Mouse (Mus musculus) CD4-positive, CD25-positive, alpha-beta regulatory T cell, adult 4 months (primary cell): ENCODE measurements around the gene Nit1. TPM values are rescaled to one million over a fixed set of nuclear protein-coding genes. Genes with fewer than 3 reads are reported as not detected.
"Not testable (repeated sequence)": the region's sequence is repeated elsewhere in the genome, so short reads cannot be mapped to it uniquely, and the experiment has no call there.

Experiments
- ATAC-seq: one replicate; pipeline ENCODE4 v1.8.0; 2017
- polyA plus RNA-seq, 2 experiments: library from polyadenylated mRNA; unstranded; fragments of 100-300 nt; shearing (Covaris generic); gene quantifications; one replicate each; pipeline ENCODE4 v1.2.1; 2017

Gene Nit1
- polyA plus RNA-seq, 2 experiments from 2014 or later: 31.7 to 40.3 TPM

DNA sequence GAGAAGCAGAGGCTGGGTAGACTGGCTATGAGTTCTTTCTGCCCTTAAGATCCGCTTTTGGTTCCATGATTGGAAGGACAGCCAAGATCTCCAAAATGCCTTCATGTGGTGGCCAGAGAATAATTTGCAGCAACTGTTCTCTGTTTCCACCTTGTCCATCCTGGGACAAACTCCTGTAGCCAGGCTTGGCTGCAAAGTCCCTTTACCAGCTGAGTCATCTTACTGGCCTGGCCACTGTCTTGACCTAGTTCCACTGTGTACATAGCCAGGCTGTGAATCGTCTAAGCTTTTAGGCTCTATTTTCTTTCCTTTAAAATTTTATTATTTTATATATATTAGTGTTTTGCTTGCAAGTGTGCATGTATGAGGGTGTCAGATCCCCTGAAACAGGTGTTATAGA is 3.8 kb upstream of the Nit1 start:
- no peak for ATAC-seq

DNA sequence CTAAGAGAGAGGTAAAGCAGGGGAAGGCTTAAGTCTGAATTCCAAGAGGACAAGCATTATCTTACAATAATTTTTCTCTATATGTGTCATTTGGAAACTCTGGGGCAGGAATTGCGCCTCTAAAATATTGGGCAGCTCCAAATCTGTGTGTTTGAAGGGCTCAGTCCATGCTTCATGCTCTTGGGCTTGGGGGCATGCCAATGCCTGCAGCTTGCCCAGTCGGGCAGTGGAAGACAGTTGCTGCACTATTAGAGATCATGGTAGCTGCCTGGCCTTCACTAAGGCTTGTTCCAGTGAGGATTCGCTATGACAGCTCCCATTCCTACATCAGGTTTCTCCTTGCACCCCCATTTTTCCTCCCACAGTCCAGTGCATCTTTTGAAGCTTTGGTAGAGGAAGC is 3.2 kb upstream of the Nit1 start:
- ATAC-seq: no peak

DNA sequence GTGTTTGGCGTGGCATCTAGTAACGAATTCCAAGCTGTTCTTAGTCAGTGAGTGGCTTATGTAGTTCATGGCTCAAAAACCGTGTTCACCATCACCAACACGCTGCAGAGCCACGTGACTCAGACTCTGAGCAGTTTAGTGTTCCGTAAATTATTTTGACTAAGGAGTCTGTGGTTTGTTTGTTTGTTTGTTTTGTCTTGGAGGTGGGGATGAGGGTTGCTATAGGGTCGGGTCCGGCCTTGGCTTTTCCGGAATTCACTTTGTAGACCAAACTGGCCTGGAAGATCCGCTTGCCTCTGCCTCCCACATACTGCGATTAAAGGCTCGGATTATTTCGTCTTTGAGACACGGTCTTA is 627 bp upstream of the Nit1 start:
- peak; percentile 32 for ATAC-seq

DNA sequence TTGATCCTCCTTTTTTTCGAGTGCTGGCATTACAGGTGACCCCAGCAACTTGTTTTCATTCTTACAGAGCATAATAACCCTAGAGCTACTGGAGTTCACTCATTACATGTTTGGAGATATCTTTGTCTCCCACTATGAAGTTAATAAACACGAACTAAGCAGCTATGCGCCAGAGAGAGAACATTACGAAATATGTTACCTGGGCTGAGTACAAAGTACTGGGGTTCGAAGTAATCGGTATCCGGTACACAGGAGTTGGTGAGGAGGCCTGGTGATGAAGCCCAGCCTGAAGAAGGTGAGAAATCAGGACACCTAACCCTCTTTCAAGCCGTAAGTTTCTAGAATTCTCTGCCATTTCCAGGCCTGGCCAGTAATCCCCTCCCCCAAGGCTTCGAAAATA is 731 bp downstream of the Nit1 start:
- ATAC-seq: no peak

DNA sequence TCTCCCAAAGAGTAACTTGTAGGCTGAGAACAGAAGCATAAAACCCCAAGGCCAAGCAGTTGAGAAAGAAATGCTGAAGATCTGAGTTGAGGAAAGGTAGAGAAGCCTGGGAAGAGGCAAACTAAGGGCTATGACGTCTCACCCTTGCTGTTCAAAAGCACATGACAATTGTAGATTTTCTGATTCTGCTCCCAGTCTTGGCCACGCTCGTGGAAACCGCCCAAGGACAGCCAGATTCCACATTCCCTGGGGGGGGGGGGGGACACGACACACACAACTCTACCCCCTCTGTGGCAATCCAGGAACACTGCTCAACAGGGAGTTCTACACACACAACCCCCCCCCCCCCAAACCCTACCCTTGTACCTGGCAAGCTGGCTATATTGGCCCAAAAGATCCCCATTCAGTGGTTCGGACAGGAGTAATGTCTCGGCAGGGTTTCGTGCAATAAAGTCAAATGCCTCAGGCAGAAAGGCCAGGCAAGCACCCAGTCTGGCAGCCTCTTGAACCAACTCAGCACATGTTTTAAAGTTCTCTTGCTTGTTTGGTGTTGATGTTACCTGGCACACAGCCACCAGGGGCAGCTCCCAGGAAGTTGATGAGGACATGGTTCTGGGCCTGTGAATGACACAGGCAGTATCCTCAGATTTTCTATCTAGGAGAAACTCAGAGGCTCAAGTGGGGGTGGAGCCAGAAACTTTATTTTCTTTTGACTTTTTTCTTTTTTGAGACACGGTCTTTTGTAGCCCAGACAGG is 1.3 kb downstream of the Nit1 start:
- no peak for ATAC-seq

DNA sequence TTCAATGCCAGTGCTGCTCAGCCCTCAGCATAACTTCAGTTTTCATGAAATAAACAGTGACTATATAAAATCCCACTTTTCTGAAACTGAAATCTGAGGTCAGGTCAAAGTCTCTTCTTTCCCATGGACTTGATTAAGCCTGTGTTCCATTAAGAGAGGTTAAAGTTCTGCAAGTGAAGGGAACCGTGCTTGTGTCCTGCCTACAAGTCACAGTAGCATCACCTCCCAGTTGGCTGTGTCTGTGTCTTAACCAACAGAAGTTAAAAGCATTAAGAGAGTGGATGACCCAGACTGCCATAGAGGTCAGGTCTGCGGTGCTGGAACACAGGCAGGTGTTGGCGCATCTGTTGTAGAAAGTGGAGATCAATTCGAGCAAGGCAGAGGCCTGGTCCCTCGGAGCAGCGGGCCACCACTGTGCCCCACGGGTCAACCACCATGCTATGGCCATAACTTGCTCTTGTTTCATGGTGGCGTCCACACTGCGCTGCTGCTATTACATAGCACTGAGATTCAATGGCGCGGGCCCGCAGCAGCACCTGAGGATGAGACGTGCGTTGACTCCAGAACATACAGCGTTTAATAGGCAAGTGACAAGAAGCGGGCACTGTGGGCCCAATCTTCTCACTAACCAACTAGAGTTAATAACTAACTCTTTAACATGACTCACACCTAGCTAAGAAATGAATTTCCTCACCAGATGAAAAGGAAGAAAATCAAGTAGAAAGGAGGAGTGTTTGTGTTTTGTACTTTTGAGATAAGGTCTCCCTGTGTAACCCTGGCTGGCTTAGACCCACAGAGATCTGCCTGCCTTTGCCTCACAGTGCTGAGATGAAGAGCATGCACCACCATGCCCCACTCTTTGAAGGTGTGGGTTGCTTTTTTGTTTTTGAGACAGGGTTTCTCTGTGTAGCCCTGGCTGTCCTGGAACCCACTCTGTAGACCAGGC is 2.9 kb downstream of the Nit1 start:
- ATAC-seq: no peak

DNA sequence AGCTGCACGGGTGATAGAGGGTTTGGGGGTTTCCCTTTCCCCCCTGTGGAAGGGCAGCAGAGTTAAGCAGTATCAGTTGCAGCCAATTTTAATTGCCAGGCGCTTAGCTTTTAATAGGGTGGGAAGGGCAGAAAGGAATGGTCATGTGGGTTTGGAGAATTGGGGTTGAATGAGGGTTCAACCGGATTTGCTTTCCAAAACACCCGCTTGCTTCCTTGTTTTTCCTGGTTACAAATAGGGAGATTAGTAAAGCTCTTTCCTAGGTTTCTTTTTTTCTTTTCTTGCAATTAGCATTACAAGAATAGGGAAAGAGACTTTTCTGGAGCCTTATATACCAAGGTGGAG is 15.3 kb downstream of the Nit1 start:
- no peak for ATAC-seq

DNA sequence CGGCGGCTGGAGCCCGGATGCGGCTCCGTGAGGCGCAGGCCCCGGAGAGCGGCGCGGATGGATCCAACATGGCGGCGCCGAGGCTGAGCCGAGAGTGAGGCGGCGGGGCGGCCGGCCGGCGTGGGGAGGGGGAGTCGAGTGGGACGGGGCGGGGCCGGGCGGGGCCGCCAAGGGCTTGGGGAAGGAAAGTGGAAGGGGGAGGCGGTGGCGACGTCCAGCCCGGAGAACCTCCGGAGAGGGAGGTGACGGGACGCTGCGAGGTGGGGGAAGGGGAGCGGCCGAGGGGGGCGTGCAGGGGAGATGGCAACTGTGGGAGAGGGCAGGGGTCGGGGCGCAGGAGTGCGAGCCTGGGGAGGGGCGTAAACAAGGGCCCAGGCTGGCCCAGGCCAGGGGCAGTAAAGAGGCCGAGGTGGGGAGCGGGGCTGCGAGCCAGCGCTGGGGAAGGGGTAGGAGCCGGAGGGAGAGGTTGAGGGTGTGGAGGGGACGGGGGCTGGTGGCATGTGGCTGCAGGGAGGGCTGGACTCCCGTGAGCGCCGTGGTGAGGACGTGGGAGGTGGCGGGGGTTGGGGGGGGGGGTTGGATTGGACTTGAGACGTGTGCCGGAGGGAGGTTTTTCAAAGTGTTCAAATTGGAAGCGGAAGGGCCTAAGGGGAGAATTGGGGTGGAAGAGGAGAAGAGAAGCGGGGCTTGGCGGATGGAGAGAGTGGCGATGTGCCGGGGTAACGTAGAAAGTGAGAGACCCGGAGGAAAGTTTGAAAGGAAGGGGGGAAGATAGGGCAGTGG is 15.8 kb downstream of the Nit1 start:
- ATAC-seq: no peak

DNA sequence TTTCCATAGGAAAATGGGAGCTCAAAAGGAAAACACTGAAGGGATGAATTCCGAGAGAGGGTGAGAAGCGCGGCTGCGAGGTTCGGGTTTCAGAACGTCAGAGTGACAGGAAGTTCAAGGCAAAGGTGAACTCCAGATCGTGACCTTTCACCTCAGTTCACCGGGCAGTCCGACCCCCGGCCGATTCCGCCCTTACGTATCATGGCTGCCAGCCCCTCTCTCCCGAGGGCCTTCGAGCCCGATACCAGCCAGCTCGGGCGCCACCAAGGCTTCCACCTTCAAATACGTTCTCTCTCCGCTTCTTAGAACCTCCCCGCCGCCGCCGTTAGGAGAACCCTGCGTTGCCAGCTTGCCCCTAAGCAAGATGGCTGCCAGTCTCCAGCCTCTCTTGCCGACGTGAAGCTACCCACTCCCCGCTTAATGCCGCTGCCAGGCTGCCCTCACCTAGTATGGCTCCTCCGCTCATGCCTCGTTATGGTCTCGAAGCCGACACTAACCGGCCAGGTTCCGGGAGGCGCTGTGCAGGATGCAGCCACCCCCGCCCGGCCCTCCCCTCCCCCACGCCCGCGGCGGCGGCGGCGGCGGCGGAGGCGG is 16.5 kb downstream of the Nit1 start, which contains the start of gene Dedd:
Dedd (plus strand) TSS at position 307 of the 594 bp plus-strand sequence.
- peak; percentile 93 for ATAC-seq

DNA sequence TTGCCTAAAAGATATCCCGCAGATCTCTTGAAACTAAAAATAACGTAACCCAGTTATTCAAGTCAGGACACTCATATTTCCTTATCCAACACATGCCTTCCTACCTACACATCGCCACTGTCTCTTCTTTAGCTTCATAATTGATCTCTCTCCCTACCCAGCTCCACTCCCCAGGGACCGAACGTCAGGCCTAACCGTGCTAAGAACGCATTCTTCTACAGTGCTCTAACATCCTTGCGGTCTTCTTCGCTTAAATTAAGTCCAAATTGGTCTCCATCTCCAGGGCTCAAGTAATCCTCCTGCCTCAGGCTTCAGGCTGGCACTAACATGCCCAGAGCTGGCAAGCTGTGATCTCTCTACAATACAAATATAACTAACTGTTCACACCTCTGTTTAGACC is 17.2 kb downstream of the Nit1 start:
- no peak for ATAC-seq

DNA sequence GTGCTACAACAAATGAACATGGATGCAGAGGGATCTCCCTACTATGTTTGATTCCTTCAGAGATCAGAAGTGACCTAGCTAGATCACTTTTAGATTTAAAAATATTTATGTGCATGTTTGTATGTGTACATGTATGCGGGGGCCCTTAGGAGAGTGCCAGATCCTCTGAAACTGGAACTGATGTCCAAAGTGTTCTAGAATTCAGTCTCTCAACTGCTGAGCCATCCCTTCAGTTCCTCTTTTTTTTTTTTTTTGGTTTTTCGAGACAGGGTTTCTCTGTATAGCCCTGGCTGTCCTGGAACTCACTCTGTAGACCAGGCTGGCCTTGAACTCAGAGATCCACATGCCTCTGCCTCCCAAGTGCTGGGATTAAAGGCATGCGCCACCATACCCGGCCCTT is 18.9 kb downstream of the Nit1 start:
- ATAC-seq: not testable (repeated sequence)

DNA sequence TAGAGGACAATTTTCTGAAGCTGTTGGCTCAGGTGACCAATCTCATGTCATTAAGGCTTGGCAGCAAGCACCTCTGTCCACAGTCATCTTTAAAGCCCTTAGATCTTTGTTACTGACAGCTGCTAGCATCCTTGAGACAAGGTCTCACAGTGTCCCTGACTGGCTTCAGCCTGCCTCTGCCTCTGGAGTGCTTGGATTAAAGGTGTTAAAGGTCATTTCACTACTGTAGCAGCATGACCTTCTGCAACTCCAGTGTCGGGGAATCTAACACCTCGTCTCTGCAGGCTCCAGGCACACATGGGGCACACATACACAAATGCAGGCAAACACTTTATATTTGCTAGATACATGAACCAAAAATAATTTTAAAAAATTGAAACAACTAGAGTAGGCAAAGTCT is 19.9 kb downstream of the Nit1 start:
- ATAC-seq: no peak

DNA sequence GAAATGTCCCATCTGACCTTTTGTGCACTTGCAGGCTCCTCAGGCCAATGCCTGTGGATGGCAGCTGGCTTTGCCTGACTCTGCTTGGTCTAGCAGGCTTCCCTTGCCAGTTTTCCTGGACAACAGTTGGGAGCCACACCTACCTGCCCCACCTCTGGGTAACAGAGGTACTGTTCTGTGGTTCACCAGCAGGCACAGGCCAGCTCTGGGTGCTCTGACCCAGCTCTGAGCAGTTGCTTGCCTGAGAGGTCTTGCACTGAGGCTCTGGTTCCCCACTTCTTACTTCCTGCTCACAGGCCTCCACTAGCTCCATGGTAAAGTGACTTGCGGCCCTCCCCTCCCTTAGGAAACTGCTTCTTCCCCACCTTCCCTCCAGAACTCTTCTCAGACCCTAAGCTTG is 23.4 kb downstream of the Nit1 start:
- ATAC-seq: no peak

DNA sequence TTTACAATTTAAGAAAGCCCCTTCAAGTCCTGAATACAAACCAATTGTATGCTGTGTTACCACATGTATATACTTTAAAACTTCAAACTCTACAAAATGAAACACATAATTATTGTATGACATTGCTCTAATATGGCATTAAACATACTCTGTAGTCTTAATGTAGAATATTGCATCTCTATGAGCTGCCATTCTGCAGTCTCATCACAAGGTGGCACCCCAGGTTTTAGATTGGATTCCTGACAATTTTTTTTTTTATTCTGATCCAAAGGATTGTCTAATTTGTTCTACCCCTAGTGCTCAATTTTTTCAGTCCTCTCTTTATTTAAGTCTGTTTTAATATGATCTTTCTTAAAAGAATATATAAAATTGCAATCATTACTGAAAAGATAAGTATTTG is 24.0 kb downstream of the Nit1 start:
- peak; percentile 81 for ATAC-seq

DNA sequence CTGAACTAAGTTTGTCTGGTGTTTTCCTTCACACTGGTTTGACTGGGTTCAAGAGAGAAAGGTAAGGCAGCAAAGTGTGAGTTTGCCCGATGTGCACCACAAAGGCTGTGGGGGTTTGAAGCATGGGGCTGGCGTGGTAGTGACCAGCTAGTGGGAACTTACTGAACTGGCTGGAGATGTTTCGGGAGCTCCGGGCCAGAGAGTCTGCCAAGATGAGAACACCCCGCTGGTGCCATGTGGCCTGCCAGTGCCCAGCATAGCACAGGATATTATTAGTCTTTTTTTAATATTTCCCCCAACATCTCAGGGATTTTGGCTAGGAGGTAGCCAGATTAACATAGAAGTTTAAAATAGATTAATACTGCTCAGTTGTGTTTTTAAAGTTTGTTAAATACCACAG is 25.3 kb downstream of the Nit1 start:
- no peak for ATAC-seq

DNA sequence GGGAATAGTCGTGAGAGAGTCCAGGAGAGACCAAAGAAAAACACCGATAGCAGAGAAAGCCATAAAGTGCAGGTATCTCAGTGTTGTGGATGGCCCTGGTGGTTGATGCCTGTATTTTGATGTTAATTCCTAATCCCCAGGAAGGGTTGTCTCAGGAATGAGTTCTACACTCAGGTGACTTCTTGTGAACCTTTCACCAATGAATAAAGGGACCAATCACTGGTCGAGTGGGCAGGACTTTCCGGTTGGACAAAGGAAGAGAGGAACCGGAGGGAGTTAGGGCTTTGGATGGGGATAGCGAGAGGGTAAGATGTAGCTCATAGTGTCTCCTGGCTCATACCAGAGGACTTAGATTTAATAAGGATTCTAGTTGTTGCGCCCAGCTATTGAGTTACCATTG is 25.7 kb downstream of the Nit1 start:
- ATAC-seq: no peak

DNA sequence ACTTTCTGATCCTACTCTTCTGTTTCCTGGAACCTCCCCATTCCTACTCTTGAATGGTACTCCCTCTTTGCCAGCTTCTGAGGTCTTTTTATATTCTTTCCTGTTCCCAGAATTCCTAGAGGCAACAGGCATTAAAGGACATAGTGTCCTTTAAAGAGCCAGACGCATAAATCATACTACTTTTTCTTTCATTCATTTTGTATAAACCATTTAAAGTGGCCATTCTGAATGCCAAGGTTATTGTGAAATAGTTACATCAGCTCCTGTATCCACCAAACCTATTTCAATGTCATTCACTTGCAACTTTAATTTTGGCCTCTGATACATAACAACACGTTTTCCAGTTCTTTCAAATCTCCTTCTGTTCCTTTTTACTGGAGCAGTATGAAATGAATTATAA is 36.1 kb downstream of the Nit1 start:
- no peak for ATAC-seq

DNA sequence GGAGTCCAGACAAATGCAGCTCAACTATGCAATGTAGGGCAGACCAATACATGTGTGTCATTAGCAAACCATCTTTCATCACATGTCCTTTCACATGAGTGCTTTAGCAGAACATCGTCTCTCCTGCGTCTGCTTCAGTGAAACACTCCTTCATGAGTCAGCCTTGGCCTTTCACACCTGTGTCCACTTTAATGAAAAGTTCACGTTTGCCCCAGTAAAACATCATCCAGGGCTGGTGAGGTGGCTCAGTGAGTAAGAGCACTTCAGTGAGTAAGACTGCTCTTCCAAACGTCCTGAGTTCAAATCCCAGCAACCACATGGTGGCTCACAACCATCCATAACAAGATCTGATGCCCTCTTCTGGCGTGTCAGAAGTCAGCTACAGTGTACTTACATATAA is 39.3 kb downstream of the Nit1 start:
- not testable (repeated sequence) for ATAC-seq

DNA sequence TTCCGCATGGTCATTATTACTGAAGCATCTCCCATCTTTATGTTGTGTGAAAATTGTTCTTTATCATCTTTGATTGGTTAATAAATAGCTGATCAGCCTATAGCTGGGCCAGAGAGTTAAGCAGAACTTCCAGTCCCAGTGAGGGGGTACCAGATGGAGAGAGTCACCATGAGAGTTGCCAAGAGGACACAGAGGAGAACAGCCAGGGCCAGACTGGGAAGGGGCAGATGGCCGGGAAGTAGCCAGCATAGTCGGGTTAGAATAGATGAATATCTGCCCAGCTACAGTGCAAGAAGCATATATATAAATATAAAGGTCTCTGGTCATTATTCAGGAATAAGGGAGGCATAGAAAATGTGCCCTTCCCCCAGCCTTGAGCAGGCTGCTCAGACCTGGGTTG is 47.2 kb downstream of the Nit1 start:
- no peak for ATAC-seq

DNA sequence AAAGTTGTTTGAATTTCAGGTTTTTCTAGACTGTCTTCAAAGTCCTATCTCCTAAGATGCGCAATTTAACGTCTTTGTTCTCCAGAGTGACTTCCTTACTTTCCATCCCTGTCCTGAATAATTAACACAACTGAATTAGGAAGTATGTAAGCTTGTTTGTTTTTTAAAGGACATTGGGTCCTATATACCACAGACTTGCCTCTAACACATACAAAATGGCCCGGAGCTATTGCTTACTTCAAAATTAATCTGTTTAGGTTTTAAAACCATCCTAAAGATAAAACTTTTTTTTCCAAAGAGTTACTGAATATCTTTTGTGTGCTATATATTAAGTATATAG is 50.4 kb downstream of the Nit1 start:
- peak; percentile 19 for ATAC-seq

DNA sequence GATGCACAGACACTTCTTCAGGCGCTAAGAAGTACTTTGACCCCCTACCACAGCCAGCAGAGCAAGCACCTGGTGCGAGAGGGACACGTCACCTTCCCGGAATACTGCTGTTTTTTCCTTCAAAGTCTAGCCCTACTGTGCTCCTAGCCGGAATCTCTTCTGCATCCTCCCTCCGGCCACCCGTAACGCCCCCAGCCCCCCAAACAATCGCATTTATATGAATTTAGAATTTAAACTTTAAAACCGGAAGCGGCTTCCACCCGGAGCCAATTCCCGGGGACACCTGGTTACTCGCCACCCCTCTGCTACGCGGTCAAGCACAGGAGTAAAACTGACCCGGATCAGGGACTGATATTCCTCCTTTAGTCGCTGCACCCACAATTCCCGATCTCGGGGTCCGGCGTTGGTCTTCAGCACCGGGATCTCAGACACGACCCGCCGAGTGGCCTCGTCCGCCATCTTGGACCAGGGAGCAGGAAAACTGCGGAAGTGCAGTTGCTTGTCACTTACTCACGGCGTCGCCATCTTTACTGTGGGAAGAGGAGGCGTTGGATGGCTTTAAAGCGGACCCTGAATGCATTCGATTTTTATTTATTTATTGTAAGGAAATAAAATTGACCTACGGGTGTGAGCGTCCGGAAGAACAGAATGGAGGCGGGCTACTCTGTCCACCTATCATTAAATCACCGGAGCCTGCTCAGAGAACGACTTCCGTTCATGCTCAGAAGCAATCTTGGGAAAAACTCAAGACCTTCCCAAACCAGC is 51.0 kb downstream of the Nit1 start, which contains the start of gene Ufc1:
Ufc1 (minus strand) TSS at position 727 of the 765 bp plus-strand sequence.
- peak; percentile 95 for ATAC-seq

DNA sequence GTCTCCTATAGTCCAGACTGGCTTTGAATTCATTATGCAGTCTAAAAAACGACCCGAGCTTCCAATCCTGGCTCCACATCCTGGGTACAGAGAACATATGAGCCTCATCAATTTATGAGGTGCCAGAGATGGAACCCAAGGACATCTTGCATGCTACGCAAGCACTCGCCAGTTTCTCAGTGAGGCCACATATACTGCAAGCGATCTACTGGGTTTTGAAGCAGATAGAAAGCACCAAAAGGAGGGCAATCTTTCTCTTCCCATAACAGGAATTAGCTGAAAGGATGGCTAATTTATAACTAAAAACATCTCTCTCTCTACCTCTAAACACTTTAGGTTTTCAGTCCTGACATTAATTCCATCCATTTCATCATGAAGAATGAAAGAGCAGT is 51.5 kb downstream of the Nit1 start:
- ATAC-seq: no peak
